Mouse (Mus musculus) myocyte (in vitro differentiated cells): ENCODE results near the gene Slc44a5. TPM values are rescaled to one million over a fixed set of nuclear protein-coding genes. Genes with fewer than 3 reads are reported as not detected.

Source experiments
- H3K27me3 ChIP-seq: one replicate; pipeline ENCODE4 v1.6.1; 2011; ENCODE audit not compliant: control insufficient read depth, insufficient read depth, insufficient read length
- H3K36me3 ChIP-seq: one replicate; pipeline ENCODE4 v1.6.1; 2011; ENCODE audit not compliant: control insufficient read depth, insufficient read depth
- H3K4me2 ChIP-seq: one replicate; pipeline ENCODE4 v1.6.1; 2011; ENCODE audit warnings: low read depth, control low read depth
- H3K4me3 ChIP-seq: one replicate; pipeline ENCODE4 v1.5.1; 2011; ENCODE audit warnings: mild to moderate bottlenecking, control low read depth, moderate library complexity
- H3K79me2 ChIP-seq: one replicate; pipeline ENCODE4 v1.6.1; 2011; ENCODE audit not compliant: control insufficient read depth, insufficient read depth
- H3ac ChIP-seq: one replicate; pipeline ENCODE4 v1.6.1; 2011; ENCODE audit not compliant: control insufficient read depth, insufficient read length
- CEBPB ChIP-seq: IDR thresholded peaks from 2 replicates; pipeline ENCODE4 v1.6.1; 2011; ENCODE audit warnings: mild to moderate bottlenecking, moderate library complexity; ENCODE audit not compliant: poor library complexity, insufficient read depth, severe bottlenecking
- E2F4 ChIP-seq: IDR thresholded peaks from one replicate; pipeline ENCODE4 v1.6.1; 2011; ENCODE audit warnings: mild to moderate bottlenecking, control low read depth, moderate library complexity; ENCODE audit not compliant: insufficient read depth
- MAX ChIP-seq: IDR thresholded peaks from one replicate; pipeline ENCODE4 v1.6.1; 2011; ENCODE audit warnings: low read depth, mild to moderate bottlenecking, control low read depth
- MYOD1 ChIP-seq, 3 experiments: IDR thresholded peaks; one replicate each; pipeline ENCODE4 v1.6.1; 2011; ENCODE audit warnings: control low read depth in 2 of 3, low read depth in 2 of 3, mild to moderate bottlenecking in 2 of 3, moderate library complexity in 1 of 3; ENCODE audit not compliant: insufficient read length in 2 of 3, control insufficient read depth in 1 of 3
- MYOG ChIP-seq, 3 experiments: IDR thresholded peaks; one replicate each; pipeline ENCODE4 v1.6.1; 2011; ENCODE audit warnings: control low read depth in 2 of 3, low read depth in 2 of 3, mild to moderate bottlenecking in 2 of 3; ENCODE audit not compliant: insufficient read length in 2 of 3, control insufficient read depth in 1 of 3, insufficient read depth in 1 of 3
- POLR2A ChIP-seq: IDR thresholded peaks from one replicate; pipeline ENCODE4 v1.6.1; 2011; ENCODE audit warnings: low read depth, mild to moderate bottlenecking, control low read depth, moderate library complexity; ENCODE audit not compliant: insufficient read length
- POLR2AphosphoS2 ChIP-seq: IDR thresholded peaks from one replicate; pipeline ENCODE4 v1.6.1; 2011; ENCODE audit warnings: low read depth, control low read depth; ENCODE audit not compliant: insufficient read length
- REST ChIP-seq: IDR thresholded peaks from one replicate; pipeline ENCODE4 v1.6.1; 2011; ENCODE audit warnings: mild to moderate bottlenecking, control low read depth, moderate library complexity; ENCODE audit not compliant: insufficient read depth, insufficient read length
- SRF ChIP-seq: IDR thresholded peaks from one replicate; pipeline ENCODE4 v1.6.1; 2011; ENCODE audit warnings: low read depth; ENCODE audit not compliant: control insufficient read depth, insufficient read length
- TCF12 ChIP-seq: IDR thresholded peaks from one replicate; pipeline ENCODE4 v1.6.1; 2011; ENCODE audit warnings: mild to moderate bottlenecking, control low read depth; ENCODE audit not compliant: poor library complexity, insufficient read depth, severe bottlenecking
- TCF3 ChIP-seq: IDR thresholded peaks from one replicate; pipeline ENCODE4 v1.6.1; 2011; ENCODE audit warnings: low read depth, control low read depth; ENCODE audit not compliant: insufficient read length
- USF1 ChIP-seq: IDR thresholded peaks from one replicate; pipeline ENCODE4 v1.6.1; 2011; ENCODE audit warnings: low read depth, mild to moderate bottlenecking, control low read depth, moderate library complexity
- polyA plus RNA-seq: library from polyadenylated mRNA; unstranded; fragments of >200 nt; fragmentation: generic; extraction: Trizol; gene quantifications from one replicate; pipeline ENCODE4 v1.2.1, GENCODE M21; 2012; ENCODE audit warnings: missing spikeins

Gene Slc44a5
- polyA plus RNA-seq, 1 experiment: not detected

- peak overlapping the region; percentile 29 for H3ac ChIP-seq
- peaks cover 13% of the 10 kb centered on the region for H3K79me2 ChIP-seq
- peak overlapping the region; percentile 86 for H3K4me2 ChIP-seq
- TF ChIP-seq POLR2A: no peak
- no peak for TF ChIP-seq MYOG (IDR thresholded peaks at IDR 0.05; ENCODE audit: control insufficient read depth in 1 of 3, insufficient read depth in 1 of 3, insufficient read length in 2 of 3, low read depth in 2 of 3)
- no peak for TF ChIP-seq E2F4
- TF ChIP-seq MAX: no peak
- H3K4me3 ChIP-seq: peak overlapping the region; percentile 63
- no peaks in the 10 kb centered on the region for H3K27me3 ChIP-seq
- no peaks in the 10 kb centered on the region for H3K36me3 ChIP-seq
These were observed 29.3 kb upstream of the Slc44a5 start for GRCm38 (mm10) chr3:153943901-153944334.

- Histone ChIP-seq H3K79me2 (peaks cover 13% of the 10 kb centered on the region), H3K36me3 (no peaks in the 10 kb centered on the region), H3K4me3 (peak within 1 kb of the TSS; percentile 63), H3ac (peak within 1 kb of the TSS; percentile 29), H3K27me3 (no peaks in the 10 kb centered on the region), H3K4me2 (peak within 1 kb of the TSS; percentile 89)
- TF ChIP-seq MYOD1 (IDR thresholded peaks at IDR 0.05; ENCODE audit: control insufficient read depth in 1 of 3, insufficient read length in 2 of 3, low read depth in 2 of 3) (no peak), E2F4 (no peak), MAX (no peak), REST (peak; percentile 13), POLR2AphosphoS2 (peak; percentile 94), TCF12 (no peak), POLR2A (peak; percentile 93), CEBPB (no peak), MYOG (IDR thresholded peaks at IDR 0.05; ENCODE audit: control insufficient read depth in 1 of 3, insufficient read depth in 1 of 3, insufficient read length in 2 of 3, low read depth in 2 of 3) (no peak), SRF (peak; percentile 5), TCF3 (no peak)
These were observed 28.8 kb upstream of the Slc44a5 start, which contains the start of gene Acadm for GRCm38 (mm10) chr3:153944335-153944990. Gene Acadm, minus strand, starts transcription at chr3:153944632.

GRCm38 (mm10) chr3:153947271-153947670, 26.0 kb upstream of the Slc44a5 start:
- no peak overlapping the region for H3K4me3 ChIP-seq
- no peaks in the 10 kb centered on the region for H3K27me3 ChIP-seq
- no peaks in the 10 kb centered on the region for H3K36me3 ChIP-seq
- H3K79me2 ChIP-seq: peaks cover 13% of the 10 kb centered on the region
- H3K4me2 ChIP-seq: no peak overlapping the region
- no peak for TF ChIP-seq REST
- TF ChIP-seq E2F4: no peak
- TF ChIP-seq MYOD1 (IDR thresholded peaks at IDR 0.05; ENCODE audit: control insufficient read depth in 1 of 3, insufficient read length in 2 of 3, low read depth in 2 of 3): no peak
- H3ac ChIP-seq: no peak overlapping the region

- no peak overlapping the region for H3K4me2 ChIP-seq
- H3ac ChIP-seq: no peak overlapping the region
- H3K79me2 ChIP-seq: peaks cover 9% of the 10 kb centered on the region
- no peak overlapping the region for H3K4me3 ChIP-seq
- H3K27me3 ChIP-seq: no peaks in the 10 kb centered on the region
- H3K36me3 ChIP-seq: no peaks in the 10 kb centered on the region
- TF ChIP-seq REST (no peak), TCF3 (no peak), SRF (no peak), POLR2AphosphoS2 (no peak), USF1 (no peak)
These were observed 25.1 kb upstream of the Slc44a5 start for GRCm38 (mm10) chr3:153948176-153948575.

GRCm38 (mm10) chr3:153957916-153958315, 15.3 kb upstream of the Slc44a5 start:
- Histone ChIP-seq H3K36me3 (no peaks in the 10 kb centered on the region), H3ac (no peak overlapping the region), H3K4me2 (peak overlapping the region; percentile 14), H3K27me3 (no peaks in the 10 kb centered on the region), H3K79me2 (no peaks in the 10 kb centered on the region), H3K4me3 (no peak overlapping the region)
- TF ChIP-seq TCF12 (no peak), POLR2AphosphoS2 (no peak), REST (no peak), MYOD1 (IDR thresholded peaks at IDR 0.05; ENCODE audit: control insufficient read depth in 1 of 3, insufficient read length in 2 of 3, low read depth in 2 of 3) (no peak), E2F4 (no peak), MAX (no peak), MYOG (IDR thresholded peaks at IDR 0.05; ENCODE audit: control insufficient read depth in 1 of 3, insufficient read depth in 1 of 3, insufficient read length in 2 of 3, low read depth in 2 of 3) (no peak), USF1 (no peak), CEBPB (no peak), TCF3 (no peak)
